Mouse (Mus musculus) liver, adult 2 months (tissue): ENCODE measurements around the gene Plxna1. TPM values are rescaled to one million over a fixed set of nuclear protein-coding genes. Genes with fewer than 3 reads are reported as not detected.

Experiments used
- DNase-seq: peaks from one replicate; pipeline ENCODE4 v3.0.0-alpha.2; 2011; ENCODE audit warnings: low read depth, low spot score; ENCODE audit errors: extremely low read depth
- H3K27ac ChIP-seq: fragments of 200-500 bp; replicated peaks from 2 replicates; pipeline ENCODE4 v1.5.1; 2012; ENCODE audit warnings: low read depth, mild to moderate bottlenecking, control low read depth, inconsistent platforms, low read length; ENCODE audit not compliant: insufficient read depth
- H3K27me3 ChIP-seq: fragments of 200-500 bp; 2 replicates; pipeline ENCODE4 v1.6.1; 2012; ENCODE audit warnings: mild to moderate bottlenecking, moderate library complexity, low read length, inconsistent platforms; ENCODE audit not compliant: control insufficient read depth, insufficient read depth
- H3K36me3 ChIP-seq: fragments of 200-500 bp; 2 replicates; pipeline ENCODE4 v1.6.1; 2012; ENCODE audit warnings: low read length, inconsistent platforms; ENCODE audit not compliant: control insufficient read depth, insufficient read depth
- H3K4me1 ChIP-seq: fragments of 200-500 bp; 2 replicates; pipeline ENCODE4 v1.6.1; 2011; ENCODE audit warnings: low read length; ENCODE audit not compliant: control insufficient read depth, insufficient read depth
- H3K4me3 ChIP-seq: fragments of 200-500 bp; 2 replicates; pipeline ENCODE4 v1.5.1; 2011; ENCODE audit warnings: low read depth, mild to moderate bottlenecking, control low read depth, low read length, moderate library complexity; ENCODE audit not compliant: insufficient read depth
- H3K79me2 ChIP-seq: fragments of 200-500 bp; 2 replicates; pipeline ENCODE4 v1.6.1; 2012; ENCODE audit warnings: inconsistent platforms, mild to moderate bottlenecking, low read length, moderate library complexity; ENCODE audit not compliant: control insufficient read depth, insufficient read depth
- H3K9ac ChIP-seq: fragments of 200-500 bp; 2 replicates; pipeline ENCODE4 v1.6.1; 2012; ENCODE audit warnings: low read depth, mild to moderate bottlenecking, control low read depth, inconsistent platforms, low read length
- CTCF ChIP-seq: fragments of 200-500 bp; IDR thresholded peaks from 2 replicates; pipeline ENCODE4 v1.5.1; 2011; ENCODE audit warnings: low read depth, low read length, control low read depth
- POLR2A ChIP-seq: fragments of 200-500 bp; IDR thresholded peaks from 2 replicates; pipeline ENCODE4 v1.6.1; 2011; ENCODE audit warnings: low read length, control low read depth; ENCODE audit not compliant: insufficient read depth; ENCODE audit errors: extremely low read depth
- WGBS: fragments of 180-500 bp; shearing (Covaris S2); methylation state at CpG from one replicate; pipeline ENCODE4 v1.1.7; 2018; 5-methylcytosine and 5-hydroxymethylcytosine counted together
- polyA plus RNA-seq: library from polyadenylated mRNA; depleted of rRNA; stranded (reverse); fragments of >200 nt; gene quantifications from 2 replicates; pipeline ENCODE4 v1.2.3, GENCODE M21; 2012; rRNA removed
- total RNA-seq: library from RNA; depleted of rRNA; stranded (reverse); fragments of >200 nt; gene quantifications from 2 replicates; pipeline ENCODE4 v1.2.3, GENCODE M21; 2014; rRNA removed

The Plxna1 gene
- total and polyA plus RNA-seq, 2 experiments = 2.6 to 6.5 TPM

- H3K4me3 ChIP-seq = no peak overlapping the region
- no peak overlapping the region for H3K27ac ChIP-seq
- no peak for TF ChIP-seq POLR2A
- TF ChIP-seq CTCF = no peak
- H3K27me3 ChIP-seq = no peaks in the 10 kb centered on the region
- 21% methylated on average over 16 of the region's 16 CpGs for WGBS
- H3K9ac ChIP-seq = no peak overlapping the region
- peak; percentile 39 for DNase-seq
- no peaks in the 10 kb centered on the region for H3K36me3 ChIP-seq
- no peaks in the 10 kb centered on the region for H3K79me2 ChIP-seq
- H3K4me1 ChIP-seq = no peaks in the 10 kb centered on the region
Observed at GRCm38 (mm10) chr6:89281492-89282332, 80.7 kb downstream of the Plxna1 start.

DNA sequence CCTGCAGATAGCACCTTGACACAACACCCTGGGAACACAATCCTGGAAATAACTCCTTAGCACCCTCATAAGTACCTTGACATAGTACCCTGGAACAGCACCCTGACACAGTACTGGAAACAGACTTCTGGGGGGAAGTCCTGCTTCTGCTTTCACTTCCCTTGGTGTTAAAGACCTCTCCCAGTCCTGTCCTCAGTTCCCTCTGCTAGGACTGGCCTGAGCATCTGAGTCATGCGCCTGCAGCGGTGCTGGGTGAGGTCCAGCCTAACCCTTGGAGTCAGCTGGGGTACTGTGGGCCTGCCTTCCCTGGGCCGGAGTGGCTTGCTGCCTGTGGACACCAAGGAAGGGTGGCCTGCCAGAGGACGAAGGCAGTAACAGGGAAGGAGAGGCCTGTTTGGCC lies 81.9 kb downstream of the Plxna1 start:
- peak; percentile 46 for DNase-seq
- Histone ChIP-seq H3K4me3 (no peak overlapping the region), H3K27ac (0 out of 2 replicates have a peak overlapping the region, but pooled peaks have one; percentile 28), H3K79me2 (no peaks in the 10 kb centered on the region), H3K9ac (no peak overlapping the region), H3K36me3 (no peaks in the 10 kb centered on the region), H3K27me3 (no peaks in the 10 kb centered on the region), H3K4me1 (no peaks in the 10 kb centered on the region)
- 73% methylated on average over 4 of the region's 4 CpGs for WGBS
- TF ChIP-seq CTCF (no peak), POLR2A (no peak)

GRCm38 (mm10) chr6:89271731-89272475 lies 90.5 kb downstream of the Plxna1 start:
- Histone ChIP-seq H3K36me3 (no peaks in the 10 kb centered on the region), H3K4me3 (no peak overlapping the region), H3K27me3 (no peaks in the 10 kb centered on the region), H3K27ac (no peak overlapping the region), H3K9ac (no peak overlapping the region), H3K4me1 (no peaks in the 10 kb centered on the region), H3K79me2 (no peaks in the 10 kb centered on the region)
- DNase-seq = peak; percentile 16
- no peak for TF ChIP-seq CTCF
- WGBS = 69% methylated on average over 10 of the region's 10 CpGs

DNA sequence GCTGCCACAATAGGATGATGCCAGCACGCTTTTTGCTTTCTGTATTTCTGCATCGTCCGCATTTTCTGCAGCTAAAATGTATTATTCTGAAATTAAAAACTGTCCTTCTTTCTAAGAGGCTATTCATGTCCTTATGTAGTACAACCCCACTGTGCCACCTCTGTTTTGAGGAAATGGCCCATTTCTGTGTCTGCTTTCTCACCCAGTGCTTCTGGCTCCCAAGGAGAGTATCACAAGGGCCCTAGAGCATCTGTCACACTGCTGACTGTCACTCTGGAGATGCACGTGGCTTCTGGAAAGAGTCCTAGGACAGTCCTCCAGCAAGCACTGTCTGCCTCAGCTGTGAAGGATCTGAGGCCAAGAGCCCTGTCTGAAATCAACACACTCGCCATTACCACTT lies 95.2 kb downstream of the Plxna1 start:
- Histone ChIP-seq H3K79me2 (no peaks in the 10 kb centered on the region), H3K36me3 (no peaks in the 10 kb centered on the region), H3K4me3 (no peak overlapping the region), H3K27ac (no peak overlapping the region), H3K9ac (no peak overlapping the region), H3K27me3 (no peaks in the 10 kb centered on the region), H3K4me1 (no peaks in the 10 kb centered on the region)
- DNase-seq = no peak
- 79% methylated on average over 5 of the region's 5 CpGs for WGBS
- no peak for TF ChIP-seq CTCF
- TF ChIP-seq POLR2A = no peak

Other genes starting within 250 kb of the Plxna1 start
- 6.9 and 8.0 TPM in 2 replicates for gene Chchd6, start 233.0 kb upstream of the Plxna1 start, total RNA-seq
- gene Chchd6, start 233.0 kb upstream of the Plxna1 start, polyA plus RNA-seq = 5.0 and 9.4 TPM in 2 replicates